Mouse (Mus musculus) myocyte (in vitro differentiated cells): ENCODE results near the gene Dapk2.

Source experiments
- MAX ChIP-seq: IDR thresholded peaks from one replicate; pipeline ENCODE4 v1.6.1; 2011; ENCODE audit warnings: low read depth, mild to moderate bottlenecking, control low read depth
- MYOG ChIP-seq, 3 experiments: IDR thresholded peaks; one replicate each; pipeline ENCODE4 v1.6.1; 2011; ENCODE audit warnings: control low read depth in 2 of 3, low read depth in 2 of 3, mild to moderate bottlenecking in 2 of 3; ENCODE audit not compliant: insufficient read length in 2 of 3, control insufficient read depth in 1 of 3, insufficient read depth in 1 of 3
- POLR2A ChIP-seq: IDR thresholded peaks from one replicate; pipeline ENCODE4 v1.6.1; 2011; ENCODE audit warnings: low read depth, mild to moderate bottlenecking, control low read depth, moderate library complexity; ENCODE audit not compliant: insufficient read length
- USF1 ChIP-seq: IDR thresholded peaks from one replicate; pipeline ENCODE4 v1.6.1; 2011; ENCODE audit warnings: low read depth, mild to moderate bottlenecking, control low read depth, moderate library complexity

DNA sequence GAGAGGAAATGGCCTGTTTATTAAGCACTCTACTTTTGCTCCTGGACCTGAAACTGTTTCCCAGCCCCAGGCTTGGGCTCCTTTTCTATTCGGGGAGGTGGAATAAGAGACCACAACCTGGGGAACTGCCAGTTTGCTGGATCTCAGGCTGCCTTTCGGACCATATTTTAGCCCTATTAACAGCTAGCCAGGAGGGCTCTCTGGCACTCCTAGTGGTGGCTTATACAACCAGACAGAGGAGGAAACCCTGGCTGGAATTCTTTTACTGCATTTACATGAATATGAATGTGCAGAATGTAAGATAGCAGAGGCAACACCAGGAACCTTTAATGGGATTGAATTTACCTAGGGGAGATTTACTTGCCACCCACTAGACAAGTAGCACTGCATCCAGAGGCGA, 83.0 kb downstream of the Dapk2 start:
- TF ChIP-seq POLR2A (no peak), USF1 (no peak), MAX (no peak), MYOG (IDR thresholded peaks at IDR 0.05; ENCODE audit: control insufficient read depth in 1 of 3, insufficient read depth in 1 of 3, insufficient read length in 2 of 3, low read depth in 2 of 3) (no peak)
